Mouse (Mus musculus) cerebellum, postnatal 10 days (tissue): Measurements from ENCODE around the gene Aldh1b1.

Experiments
- DNase-seq, 2 experiments: peaks; one replicate each; pipeline ENCODE4 v3.0.0; 2021; ENCODE audit warnings: mixed read lengths in 2 of 2

Gene Aldh1b1

GRCm38 (mm10) chr4:45829907-45830759, 31.3 kb downstream of the Aldh1b1 start:
- no peak for DNase-seq

- DNase-seq: no peak
Observed at GRCm38 (mm10) chr4:45831996-45832395, 33.2 kb downstream of the Aldh1b1 start.

DNA sequence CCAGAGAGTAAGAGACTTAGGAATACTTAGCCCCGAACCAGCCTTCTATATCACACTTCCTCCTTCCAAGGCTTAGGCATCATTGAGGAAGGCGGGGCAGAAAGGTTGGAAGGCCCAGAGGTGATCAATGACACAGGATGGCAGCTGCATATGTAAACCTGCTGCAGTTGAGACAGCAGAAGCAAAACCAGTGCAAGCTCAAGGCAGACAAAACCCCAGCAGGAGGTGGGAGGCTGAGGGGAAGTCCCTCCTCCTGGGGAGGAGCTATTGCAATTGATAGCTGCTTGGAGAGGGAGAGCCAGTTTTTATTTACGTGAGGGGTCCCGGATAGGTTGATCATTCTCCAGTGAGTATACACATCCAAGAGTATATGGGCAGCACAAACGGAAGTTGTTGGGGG, 34.6 kb downstream of the Aldh1b1 start:
- DNase-seq: no peak

- DNase-seq: peak; percentile 74 to 78
Observed at GRCm38 (mm10) chr4:45844355-45844754, 45.5 kb downstream of the Aldh1b1 start.

- no peak for DNase-seq
Observed at GRCm38 (mm10) chr4:45846263-45846662, 47.4 kb downstream of the Aldh1b1 start.

- DNase-seq: no peak
Observed at GRCm38 (mm10) chr4:45848109-45848824, 49.4 kb downstream of the Aldh1b1 start, which contains the start of gene Stra6l. Gene Stra6l, plus strand, starts transcription at chr4:45848664.

DNA sequence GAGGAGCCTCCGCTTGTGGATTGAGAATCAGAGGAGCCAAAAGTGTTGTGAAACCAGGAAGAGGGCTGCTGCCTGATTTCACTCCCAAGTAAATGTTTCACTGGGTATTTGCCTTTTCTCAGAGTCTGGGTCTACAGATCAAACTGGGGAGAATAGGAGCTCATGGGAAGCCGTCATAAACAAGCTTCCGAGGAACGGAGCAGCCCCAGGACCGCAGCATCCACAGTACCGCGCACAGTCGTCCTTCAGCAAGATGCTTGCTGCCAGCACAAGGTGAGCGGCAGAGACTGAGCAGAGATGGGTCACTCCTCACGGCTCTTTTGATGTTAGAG, 50.0 kb downstream of the Aldh1b1 start:
- no peak for DNase-seq

DNA sequence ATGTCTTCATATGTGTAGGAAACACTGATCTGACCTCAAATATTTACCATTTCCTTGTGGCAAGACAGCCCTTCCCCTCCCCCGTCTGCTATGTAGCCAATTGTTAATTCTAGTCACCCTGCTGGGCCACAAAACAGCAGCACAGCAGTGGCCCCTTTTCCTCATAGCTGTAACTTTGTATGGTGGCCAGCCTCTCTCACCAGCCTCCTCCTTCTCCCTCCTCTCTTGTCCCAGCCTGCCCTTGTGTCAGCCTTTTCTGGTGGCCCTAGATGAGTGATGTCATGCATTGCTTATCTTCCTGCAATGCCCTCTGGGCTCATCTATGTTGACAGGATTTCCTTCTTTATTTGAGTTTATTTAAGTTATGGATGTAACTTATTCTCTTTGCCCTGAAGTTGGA, 50.6 kb downstream of the Aldh1b1 start:
- DNase-seq: no peak

GRCm38 (mm10) chr4:45851640-45852051, 52.8 kb downstream of the Aldh1b1 start:
- DNase-seq: peak; percentile 54 to 64

DNA sequence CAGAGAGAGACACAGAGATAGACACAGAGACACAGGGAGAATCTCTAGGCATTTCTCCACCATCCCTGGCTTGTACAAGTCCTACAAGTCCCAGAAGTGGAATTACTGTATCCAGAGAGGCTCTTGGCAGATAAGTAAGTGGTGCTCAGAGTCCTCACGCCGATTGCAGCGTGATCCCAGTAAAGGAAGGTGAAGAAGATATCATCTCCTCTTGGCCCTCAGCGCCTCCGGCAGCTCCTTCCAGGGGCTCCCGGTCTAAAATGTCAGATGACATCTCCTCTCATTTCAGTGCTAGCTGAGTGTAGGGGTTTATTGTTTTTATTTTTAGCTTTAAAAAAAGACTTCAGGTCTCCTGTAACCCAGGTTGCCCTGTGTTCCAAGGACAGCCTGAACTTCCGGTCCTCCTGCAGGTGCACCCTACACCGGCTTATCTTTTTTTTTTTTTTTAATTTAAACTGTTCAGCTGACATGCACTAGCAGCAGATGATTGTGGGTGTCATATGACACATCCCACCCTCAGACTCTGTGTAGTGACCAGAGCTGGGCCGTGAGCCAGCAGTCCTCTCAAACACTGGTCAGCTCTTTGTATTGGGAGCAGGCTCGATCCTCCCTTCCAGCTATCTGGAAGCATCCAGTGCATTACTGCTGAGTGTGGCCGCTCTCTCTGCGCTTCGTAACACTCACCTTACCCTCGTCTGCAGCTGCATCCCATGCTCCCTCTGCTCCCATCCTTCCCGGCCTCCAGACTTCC, 54.8 kb downstream of the Aldh1b1 start:
- no peak for DNase-seq
